Mouse (Mus musculus): Measurements from ENCODE around the gene Zfp827.

The Zfp827 gene

GRCm38 (mm10) chr8:79065924-79066323 is 37.7 kb downstream of the Zfp827 start:
- no peak for DNase-seq

- no peak for DNase-seq
These were observed 39.8 kb downstream of the Zfp827 start for GRCm38 (mm10) chr8:79067812-79068630.

- no peak for DNase-seq
These were observed 45.1 kb downstream of the Zfp827 start for GRCm38 (mm10) chr8:79073311-79073710.

- DNase-seq = no peak
These were observed 46.7 kb downstream of the Zfp827 start for GRCm38 (mm10) chr8:79074986-79075385.

- no peak for DNase-seq
These were observed 49.0 kb downstream of the Zfp827 start for GRCm38 (mm10) chr8:79077256-79077655.

- DNase-seq = no peak
These were observed 50.4 kb downstream of the Zfp827 start for GRCm38 (mm10) chr8:79078556-79079195.

GRCm38 (mm10) chr8:79079196-79079561 is 50.9 kb downstream of the Zfp827 start:
- no peak for DNase-seq

GRCm38 (mm10) chr8:79080096-79080739 is 52.0 kb downstream of the Zfp827 start:
- DNase-seq = no peak

- DNase-seq = no peak
These were observed 53.1 kb downstream of the Zfp827 start for GRCm38 (mm10) chr8:79081333-79081732.

- no peak for DNase-seq
These were observed 53.7 kb downstream of the Zfp827 start for GRCm38 (mm10) chr8:79081955-79082354.

- DNase-seq = no peak
These were observed 55.5 kb downstream of the Zfp827 start for GRCm38 (mm10) chr8:79083461-79084358.

GRCm38 (mm10) chr8:79084359-79084820 is 56.2 kb downstream of the Zfp827 start:
- no peak for DNase-seq

GRCm38 (mm10) chr8:79094422-79094821 is 66.2 kb downstream of the Zfp827 start:
- DNase-seq = no peak

- no peak for DNase-seq
These were observed 66.9 kb downstream of the Zfp827 start for GRCm38 (mm10) chr8:79095162-79095561.

- no peak for DNase-seq
These were observed 68.7 kb downstream of the Zfp827 start for GRCm38 (mm10) chr8:79096970-79097369.

- no peak for DNase-seq
These were observed 74.5 kb downstream of the Zfp827 start for GRCm38 (mm10) chr8:79102707-79103106.

GRCm38 (mm10) chr8:79103185-79103878 is 75.1 kb downstream of the Zfp827 start:
- DNase-seq = no peak

- no peak for DNase-seq
These were observed 75.8 kb downstream of the Zfp827 start for GRCm38 (mm10) chr8:79103923-79104580.

GRCm38 (mm10) chr8:79104634-79105033 is 76.4 kb downstream of the Zfp827 start:
- DNase-seq = no peak

GRCm38 (mm10) chr8:79105186-79105585 is 76.9 kb downstream of the Zfp827 start:
- DNase-seq = no peak

- no peak for DNase-seq
These were observed 83.2 kb downstream of the Zfp827 start for GRCm38 (mm10) chr8:79111461-79111860.

- DNase-seq = no peak
These were observed 84.2 kb downstream of the Zfp827 start for GRCm38 (mm10) chr8:79112480-79112879.
